Mouse (Mus musculus): ENCODE results near the gene Scyl2. TPM values are rescaled to one million over a fixed set of nuclear protein-coding genes. Genes with fewer than 3 reads are reported as not detected.
A peak's percentile ranks its signal among the peaks of the same experiment; 100 is the strongest.

Scyl2 gene
- total and polyA plus RNA-seq, 3 experiments, result 6.8 to 38.1 (median 37.2) TPM

DNA sequence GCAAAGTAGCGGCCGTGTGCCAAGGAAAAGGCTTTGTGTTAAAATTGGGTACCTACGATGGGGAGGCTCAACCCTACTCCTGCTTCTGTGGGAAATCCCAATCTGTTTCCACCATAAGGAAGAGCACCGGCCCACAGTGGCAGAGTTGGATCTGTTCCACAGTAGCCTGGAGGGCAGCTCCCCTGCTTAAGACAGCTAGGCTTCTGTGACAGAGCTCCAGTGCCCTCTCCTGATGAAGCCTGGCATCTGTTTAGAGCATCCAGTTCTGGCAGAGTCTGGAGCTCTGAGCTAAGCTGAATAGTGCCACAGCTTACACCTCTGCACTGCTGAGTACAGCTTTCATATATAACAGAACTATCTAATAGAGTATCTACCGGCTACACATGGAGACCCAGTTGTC is 51.1 kb downstream of the Scyl2 start:
- no peak for ATAC-seq (ENCODE audit: extremely low read depth, insufficient number of reproducible peaks, low FRiP score, poor library complexity, severe bottlenecking)
- Histone ChIP-seq H3K27me3 (ENCODE audit: insufficient read depth, low read length) (no peaks in the 10 kb centered on the region), H3K36me3 (replicated peaks) (peaks cover 4% of the 10 kb centered on the region), H3K9me3 (replicated peaks) (no peaks in the 10 kb centered on the region), H3K4me3 (ENCODE audit: low read depth, low read length) (no peak overlapping the region), H3K4me1 (ENCODE audit: insufficient read depth, low read depth, low read length) (no peaks in the 10 kb centered on the region)
- no peak for DNase-seq (ENCODE audit: low spot score)
- TF ChIP-seq TAL1 (conservative IDR thresholded peaks at IDR 0.05; ENCODE audit: low read depth, low read length) (no peak), GATA1 (IDR thresholded peaks at IDR 0.05; ENCODE audit: borderline replicate concordance, low read length) (no peak), GATA2 (IDR thresholded peaks at IDR 0.05; ENCODE audit: borderline replicate concordance, low read depth, low read length) (no peak), POLR2AphosphoS5 (IDR thresholded peaks at IDR 0.05; ENCODE audit: insufficient replicate concordance, low read depth, low read length) (no peak), CTCF (IDR thresholded peaks at IDR 0.05; ENCODE audit: low read depth, low read length) (no peak)

DNA sequence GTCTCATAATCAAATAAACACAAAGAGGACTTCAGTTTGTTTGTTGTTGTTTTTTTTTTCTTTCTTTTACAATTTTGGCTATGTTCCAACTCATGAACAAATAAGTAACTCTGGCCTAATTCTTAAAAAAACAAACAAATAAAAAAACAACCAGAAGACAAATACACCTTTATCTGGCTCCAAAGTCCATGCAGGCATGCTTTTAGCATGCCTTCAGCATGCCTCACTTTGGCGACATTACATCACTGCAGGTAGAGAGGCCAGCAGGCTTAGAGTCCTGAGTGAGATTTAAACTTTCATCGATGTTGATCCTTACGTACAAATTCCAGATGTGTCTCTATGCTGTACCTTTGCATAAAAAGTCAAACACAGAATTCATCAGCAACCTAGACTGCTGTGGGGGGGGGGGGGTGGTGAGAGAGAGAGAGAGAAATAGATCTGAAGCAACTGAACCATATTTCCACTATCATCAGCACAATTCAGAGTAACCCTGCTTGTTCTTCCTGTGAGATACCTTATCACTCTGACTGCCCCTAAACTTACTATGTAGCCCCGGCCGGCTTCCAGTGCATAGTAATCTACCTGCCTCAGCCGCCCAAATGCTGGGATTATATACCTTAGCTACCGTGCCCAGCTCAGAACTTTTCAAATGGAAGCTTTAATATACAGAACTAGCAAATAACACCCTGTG is 52.2 kb downstream of the Scyl2 start:
- DNase-seq (ENCODE audit: low spot score), result no peak
- no peak overlapping the region for H3K4me3 ChIP-seq (ENCODE audit: low read depth, low read length)

DNA sequence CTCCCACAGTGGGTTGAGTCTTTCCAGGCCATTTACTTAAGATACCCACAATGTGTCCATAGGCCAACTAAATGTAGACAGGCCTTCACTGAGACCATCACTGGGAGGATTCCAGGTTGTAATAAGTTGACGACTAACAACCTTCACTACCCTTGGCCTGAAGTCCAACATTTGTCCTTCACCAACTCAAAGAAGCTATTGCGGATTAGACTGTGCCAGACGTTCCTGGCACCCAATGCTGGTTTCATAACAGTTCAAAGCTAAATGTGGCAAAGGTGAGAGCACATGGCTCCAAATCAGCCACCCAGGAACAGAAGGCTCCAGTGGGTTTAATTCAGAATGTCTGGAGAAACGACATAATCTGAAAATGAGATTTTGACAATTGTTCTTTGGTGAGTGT is 53.0 kb downstream of the Scyl2 start:
- no peak overlapping the region for H3K4me3 ChIP-seq (ENCODE audit: low read depth, low read length)
- H3K27me3 ChIP-seq (ENCODE audit: insufficient read depth, low read length), result no peaks in the 10 kb centered on the region
- TF ChIP-seq GATA2 (IDR thresholded peaks at IDR 0.05; ENCODE audit: borderline replicate concordance, low read depth, low read length), result no peak
- no peak for TF ChIP-seq GATA1 (IDR thresholded peaks at IDR 0.05; ENCODE audit: borderline replicate concordance, low read length)
- TF ChIP-seq TAL1 (conservative IDR thresholded peaks at IDR 0.05; ENCODE audit: low read depth, low read length), result no peak
- TF ChIP-seq CTCF (IDR thresholded peaks at IDR 0.05; ENCODE audit: low read depth, low read length), result no peak
- TF ChIP-seq POLR2AphosphoS5 (IDR thresholded peaks at IDR 0.05; ENCODE audit: insufficient replicate concordance, low read depth, low read length), result no peak
- no peak for DNase-seq (ENCODE audit: low spot score)
- no peaks in the 10 kb centered on the region for H3K9me3 ChIP-seq (replicated peaks)
- ATAC-seq (ENCODE audit: extremely low read depth, insufficient number of reproducible peaks, low FRiP score, poor library complexity, severe bottlenecking), result no peak
- no peaks in the 10 kb centered on the region for H3K36me3 ChIP-seq (replicated peaks)
- no peaks in the 10 kb centered on the region for H3K4me1 ChIP-seq (ENCODE audit: insufficient read depth, low read depth, low read length)

More for the DNA sequence above, 52.2 kb downstream of the Scyl2 start:
- Histone ChIP-seq H3K4me1 (ENCODE audit: insufficient read depth, low read depth, low read length) (no peaks in the 10 kb centered on the region), H3K9me3 (replicated peaks) (no peaks in the 10 kb centered on the region), H3K36me3 (replicated peaks) (peaks cover 2% of the 10 kb centered on the region), H3K27me3 (ENCODE audit: insufficient read depth, low read length) (no peaks in the 10 kb centered on the region)
- ATAC-seq (ENCODE audit: extremely low read depth, insufficient number of reproducible peaks, low FRiP score, poor library complexity, severe bottlenecking), result no peak
- no peak for TF ChIP-seq POLR2AphosphoS5 (IDR thresholded peaks at IDR 0.05; ENCODE audit: insufficient replicate concordance, low read depth, low read length)
- TF ChIP-seq GATA2 (IDR thresholded peaks at IDR 0.05; ENCODE audit: borderline replicate concordance, low read depth, low read length), result no peak
- no peak for TF ChIP-seq GATA1 (IDR thresholded peaks at IDR 0.05; ENCODE audit: borderline replicate concordance, low read length)
- no peak for TF ChIP-seq TAL1 (conservative IDR thresholded peaks at IDR 0.05; ENCODE audit: low read depth, low read length)
- no peak for TF ChIP-seq CTCF (IDR thresholded peaks at IDR 0.05; ENCODE audit: low read depth, low read length)

DNA sequence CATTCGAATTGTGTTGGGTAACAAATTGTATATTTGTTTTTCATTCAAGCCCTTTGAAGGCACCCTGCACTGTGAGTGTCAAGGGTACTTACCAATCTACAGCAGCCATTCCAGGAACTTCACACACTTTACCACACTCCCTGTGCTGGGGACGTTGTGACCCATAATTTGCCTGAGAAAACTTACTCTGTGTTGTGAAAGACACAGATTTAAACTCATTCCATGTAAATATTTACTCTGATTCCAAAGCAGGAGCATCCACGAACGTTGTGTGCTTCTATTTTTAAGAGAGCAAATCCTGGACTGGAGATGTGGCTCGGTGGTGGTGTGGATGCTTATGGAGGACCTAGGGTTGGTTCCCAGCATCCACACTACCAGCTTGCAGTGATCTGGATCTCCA is 54.3 kb downstream of the Scyl2 start:
- Histone ChIP-seq H3K9me3 (replicated peaks) (no peaks in the 10 kb centered on the region), H3K4me3 (ENCODE audit: low read depth, low read length) (no peak overlapping the region), H3K4me1 (ENCODE audit: insufficient read depth, low read depth, low read length) (no peaks in the 10 kb centered on the region), H3K36me3 (replicated peaks) (no peaks in the 10 kb centered on the region), H3K27me3 (ENCODE audit: insufficient read depth, low read length) (no peaks in the 10 kb centered on the region)
- no peak for TF ChIP-seq GATA1 (IDR thresholded peaks at IDR 0.05; ENCODE audit: borderline replicate concordance, low read length)
- no peak for TF ChIP-seq TAL1 (conservative IDR thresholded peaks at IDR 0.05; ENCODE audit: low read depth, low read length)
- no peak for TF ChIP-seq GATA2 (IDR thresholded peaks at IDR 0.05; ENCODE audit: borderline replicate concordance, low read depth, low read length)
- no peak for TF ChIP-seq POLR2AphosphoS5 (IDR thresholded peaks at IDR 0.05; ENCODE audit: insufficient replicate concordance, low read depth, low read length)
- TF ChIP-seq CTCF (IDR thresholded peaks at IDR 0.05; ENCODE audit: low read depth, low read length), result no peak
- DNase-seq (ENCODE audit: low spot score) (no peak), ATAC-seq (ENCODE audit: extremely low read depth, insufficient number of reproducible peaks, low FRiP score, poor library complexity, severe bottlenecking) (no peak)

DNA sequence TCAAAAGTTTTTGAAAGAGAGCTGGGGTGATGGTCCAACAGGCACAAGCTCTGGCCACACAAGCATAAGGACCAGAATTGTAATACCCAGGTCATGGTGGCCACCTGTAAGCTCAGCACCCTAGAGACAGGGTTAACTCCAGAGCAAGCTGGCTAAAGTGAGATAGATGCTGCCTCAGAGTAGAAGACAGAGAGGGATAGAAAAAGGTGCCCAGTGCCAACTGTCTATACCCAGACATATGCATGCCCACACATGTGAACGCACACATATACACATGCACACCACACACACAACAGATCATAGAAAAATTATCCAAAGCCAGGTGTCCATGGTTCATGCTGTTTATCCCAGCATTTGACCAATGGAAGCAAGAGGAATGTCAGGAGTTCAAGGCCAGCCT is 55.5 kb downstream of the Scyl2 start:
- no peaks in the 10 kb centered on the region for H3K27me3 ChIP-seq (ENCODE audit: insufficient read depth, low read length)
- no peaks in the 10 kb centered on the region for H3K9me3 ChIP-seq (replicated peaks)
- DNase-seq (ENCODE audit: low spot score) (no peak), ATAC-seq (ENCODE audit: extremely low read depth, insufficient number of reproducible peaks, low FRiP score, poor library complexity, severe bottlenecking) (no peak)
- no peak overlapping the region for H3K4me3 ChIP-seq (ENCODE audit: low read depth, low read length)
- no peaks in the 10 kb centered on the region for H3K4me1 ChIP-seq (ENCODE audit: insufficient read depth, low read depth, low read length)
- TF ChIP-seq GATA2 (IDR thresholded peaks at IDR 0.05; ENCODE audit: borderline replicate concordance, low read depth, low read length) (no peak), CTCF (IDR thresholded peaks at IDR 0.05; ENCODE audit: low read depth, low read length) (no peak), GATA1 (IDR thresholded peaks at IDR 0.05; ENCODE audit: borderline replicate concordance, low read length) (no peak), TAL1 (conservative IDR thresholded peaks at IDR 0.05; ENCODE audit: low read depth, low read length) (no peak)
- no peaks in the 10 kb centered on the region for H3K36me3 ChIP-seq (replicated peaks)

DNA sequence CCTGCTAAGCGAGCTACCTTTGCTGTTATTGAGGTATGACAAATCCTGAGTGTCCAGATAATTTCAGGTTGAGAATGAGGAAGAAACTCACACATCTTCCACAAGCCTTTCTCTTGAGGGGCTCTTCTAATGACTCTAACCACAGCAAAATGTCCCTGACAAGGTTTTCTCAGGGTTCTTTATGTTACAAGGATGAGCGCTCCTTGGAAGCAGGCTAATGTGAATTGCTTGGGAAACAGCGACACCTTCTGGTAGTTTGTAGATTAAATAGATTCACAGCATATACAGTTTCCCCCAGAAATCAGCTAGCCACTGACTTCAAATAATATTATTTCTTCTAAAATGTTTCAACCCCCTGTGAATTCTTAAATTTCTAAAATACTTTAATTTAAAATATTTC is 56.0 kb downstream of the Scyl2 start:
- ATAC-seq (ENCODE audit: extremely low read depth, insufficient number of reproducible peaks, low FRiP score, poor library complexity, severe bottlenecking), result no peak; the same call in 1 of the 2 replicates

More for the DNA sequence above, 56.0 kb downstream of the Scyl2 start:
- TF ChIP-seq GATA1 (IDR thresholded peaks at IDR 0.05; ENCODE audit: borderline replicate concordance, low read length) (no peak), CTCF (IDR thresholded peaks at IDR 0.05; ENCODE audit: low read depth, low read length) (no peak), GATA2 (IDR thresholded peaks at IDR 0.05; ENCODE audit: borderline replicate concordance, low read depth, low read length) (no peak), TAL1 (conservative IDR thresholded peaks at IDR 0.05; ENCODE audit: low read depth, low read length) (no peak), POLR2AphosphoS5 (IDR thresholded peaks at IDR 0.05; ENCODE audit: insufficient replicate concordance, low read depth, low read length) (no peak)
- Histone ChIP-seq H3K4me3 (ENCODE audit: low read depth, low read length) (no peak overlapping the region), H3K36me3 (replicated peaks) (no peaks in the 10 kb centered on the region), H3K27me3 (ENCODE audit: insufficient read depth, low read length) (no peaks in the 10 kb centered on the region; the same call in 1 of the 2 replicates), H3K9me3 (replicated peaks) (no peaks in the 10 kb centered on the region), H3K4me1 (ENCODE audit: insufficient read depth, low read depth, low read length) (no peaks in the 10 kb centered on the region)
- DNase-seq (ENCODE audit: low spot score), result peak; percentile 29
